Mouse (Mus musculus) myocyte (in vitro differentiated cells): ENCODE measurements around the gene Msi2. TPM values are rescaled to one million over a fixed set of nuclear protein-coding genes. Genes with fewer than 3 reads are reported as not detected.

ENCODE experiments used
- H3K27me3 ChIP-seq: one replicate; pipeline ENCODE4 v1.6.1; 2011; ENCODE audit not compliant: control insufficient read depth, insufficient read depth, insufficient read length
- H3K36me3 ChIP-seq: one replicate; pipeline ENCODE4 v1.6.1; 2011; ENCODE audit not compliant: control insufficient read depth, insufficient read depth
- H3K4me2 ChIP-seq: one replicate; pipeline ENCODE4 v1.6.1; 2011; ENCODE audit warnings: low read depth, control low read depth
- H3K4me3 ChIP-seq: one replicate; pipeline ENCODE4 v1.5.1; 2011; ENCODE audit warnings: mild to moderate bottlenecking, control low read depth, moderate library complexity
- H3K79me2 ChIP-seq: one replicate; pipeline ENCODE4 v1.6.1; 2011; ENCODE audit not compliant: control insufficient read depth, insufficient read depth
- H3ac ChIP-seq: one replicate; pipeline ENCODE4 v1.6.1; 2011; ENCODE audit not compliant: control insufficient read depth, insufficient read length
- CEBPB ChIP-seq: IDR thresholded peaks from 2 replicates; pipeline ENCODE4 v1.6.1; 2011; ENCODE audit warnings: mild to moderate bottlenecking, moderate library complexity; ENCODE audit not compliant: poor library complexity, insufficient read depth, severe bottlenecking
- E2F4 ChIP-seq: IDR thresholded peaks from one replicate; pipeline ENCODE4 v1.6.1; 2011; ENCODE audit warnings: mild to moderate bottlenecking, control low read depth, moderate library complexity; ENCODE audit not compliant: insufficient read depth
- MAX ChIP-seq: IDR thresholded peaks from one replicate; pipeline ENCODE4 v1.6.1; 2011; ENCODE audit warnings: low read depth, mild to moderate bottlenecking, control low read depth
- MYOD1 ChIP-seq, 3 experiments: IDR thresholded peaks; one replicate each; pipeline ENCODE4 v1.6.1; 2011; ENCODE audit warnings: control low read depth in 2 of 3, low read depth in 2 of 3, mild to moderate bottlenecking in 2 of 3, moderate library complexity in 1 of 3; ENCODE audit not compliant: insufficient read length in 2 of 3, control insufficient read depth in 1 of 3
- MYOG ChIP-seq, 3 experiments: IDR thresholded peaks; one replicate each; pipeline ENCODE4 v1.6.1; 2011; ENCODE audit warnings: control low read depth in 2 of 3, low read depth in 2 of 3, mild to moderate bottlenecking in 2 of 3; ENCODE audit not compliant: insufficient read length in 2 of 3, control insufficient read depth in 1 of 3, insufficient read depth in 1 of 3
- POLR2A ChIP-seq: IDR thresholded peaks from one replicate; pipeline ENCODE4 v1.6.1; 2011; ENCODE audit warnings: low read depth, mild to moderate bottlenecking, control low read depth, moderate library complexity; ENCODE audit not compliant: insufficient read length
- POLR2AphosphoS2 ChIP-seq: IDR thresholded peaks from one replicate; pipeline ENCODE4 v1.6.1; 2011; ENCODE audit warnings: low read depth, control low read depth; ENCODE audit not compliant: insufficient read length
- REST ChIP-seq: IDR thresholded peaks from one replicate; pipeline ENCODE4 v1.6.1; 2011; ENCODE audit warnings: mild to moderate bottlenecking, control low read depth, moderate library complexity; ENCODE audit not compliant: insufficient read depth, insufficient read length
- SRF ChIP-seq: IDR thresholded peaks from one replicate; pipeline ENCODE4 v1.6.1; 2011; ENCODE audit warnings: low read depth; ENCODE audit not compliant: control insufficient read depth, insufficient read length
- TCF12 ChIP-seq: IDR thresholded peaks from one replicate; pipeline ENCODE4 v1.6.1; 2011; ENCODE audit warnings: mild to moderate bottlenecking, control low read depth; ENCODE audit not compliant: poor library complexity, insufficient read depth, severe bottlenecking
- TCF3 ChIP-seq: IDR thresholded peaks from one replicate; pipeline ENCODE4 v1.6.1; 2011; ENCODE audit warnings: low read depth, control low read depth; ENCODE audit not compliant: insufficient read length
- USF1 ChIP-seq: IDR thresholded peaks from one replicate; pipeline ENCODE4 v1.6.1; 2011; ENCODE audit warnings: low read depth, mild to moderate bottlenecking, control low read depth, moderate library complexity
- polyA plus RNA-seq: library from polyadenylated mRNA; unstranded; fragments of >200 nt; fragmentation: generic; extraction: Trizol; gene quantifications from one replicate; pipeline ENCODE4 v1.2.1, GENCODE M21; 2012; ENCODE audit warnings: missing spikeins

Gene Msi2
- polyA plus RNA-seq, 1 experiment, result 37.9 TPM

DNA sequence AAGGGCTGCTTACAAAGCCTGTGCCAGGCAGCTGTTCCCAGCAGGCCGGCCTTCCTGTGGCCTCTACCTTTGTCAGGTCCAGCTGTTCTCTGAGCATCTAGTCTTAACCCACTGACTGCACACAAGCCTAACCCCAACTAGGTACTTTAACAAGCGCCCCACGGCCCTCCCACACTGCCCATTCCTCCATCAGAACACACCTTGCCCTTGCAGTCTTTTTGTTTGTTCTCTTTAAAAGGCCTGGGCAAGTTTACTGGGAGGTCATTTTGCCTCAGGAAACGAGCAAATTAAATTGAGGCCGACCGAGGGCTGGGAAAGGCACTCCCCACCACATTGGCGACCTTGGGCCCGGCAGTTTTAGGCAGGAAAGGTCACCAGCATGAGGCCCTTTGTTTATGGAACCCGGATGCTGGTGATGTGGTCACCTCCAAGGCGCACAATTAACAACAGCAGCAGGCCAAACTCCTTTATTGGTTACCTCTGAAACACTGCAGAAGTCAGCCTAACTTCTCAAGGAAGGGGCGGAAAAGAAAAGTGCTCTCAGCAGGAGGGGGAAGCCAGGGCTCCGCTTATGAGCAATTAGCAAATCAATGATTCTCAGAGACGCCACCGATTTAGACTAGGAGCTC is 28.4 kb downstream of the Msi2 start:
- H3ac ChIP-seq, result no peak overlapping the region
- H3K27me3 ChIP-seq, result no peaks in the 10 kb centered on the region
- H3K4me3 ChIP-seq, result no peak overlapping the region
- no peak for TF ChIP-seq TCF12
- peak in 2 of 3 experiments; percentile 40 to 81 for TF ChIP-seq MYOG (IDR thresholded peaks at IDR 0.05; ENCODE audit: control insufficient read depth in 1 of 3, insufficient read depth in 1 of 3, insufficient read length in 2 of 3, low read depth in 2 of 3)
- TF ChIP-seq MYOD1 (IDR thresholded peaks at IDR 0.05; ENCODE audit: control insufficient read depth in 1 of 3, insufficient read length in 2 of 3, low read depth in 2 of 3), result peak in 2 of 3 experiments; percentile 57 to 65
- peaks cover 6% of the 10 kb centered on the region for H3K36me3 ChIP-seq
- H3K79me2 ChIP-seq, result peaks cover 19% of the 10 kb centered on the region
- H3K4me2 ChIP-seq, result peak overlapping the region; percentile 43

DNA sequence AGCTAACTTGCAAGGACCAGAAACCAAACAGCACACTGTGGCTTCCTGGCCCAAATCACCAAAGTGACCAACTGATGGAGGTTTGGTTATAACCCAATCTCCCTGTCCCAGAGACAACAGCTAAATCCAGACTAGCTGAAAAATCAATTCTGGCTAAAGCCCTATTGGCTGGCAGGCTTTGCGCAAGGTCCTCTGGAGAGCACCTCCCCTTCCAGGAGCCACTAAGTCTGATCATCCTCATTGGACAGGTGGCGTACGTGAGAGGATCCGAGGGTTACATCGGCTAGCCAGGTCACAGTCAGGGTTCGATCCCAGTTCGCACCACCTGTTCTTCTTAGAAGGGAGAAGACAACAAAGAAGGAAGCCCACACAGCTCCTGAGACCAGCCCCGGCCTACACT is 29.7 kb downstream of the Msi2 start:
- H3K4me2 ChIP-seq, result no peak overlapping the region
- H3K36me3 ChIP-seq, result peaks cover 11% of the 10 kb centered on the region
- H3K4me3 ChIP-seq, result no peak overlapping the region
- H3K27me3 ChIP-seq, result no peaks in the 10 kb centered on the region
- H3K79me2 ChIP-seq, result peaks cover 21% of the 10 kb centered on the region
- H3ac ChIP-seq, result no peak overlapping the region
- TF ChIP-seq TCF12 (no peak), REST (no peak), MAX (no peak), TCF3 (no peak), SRF (no peak), E2F4 (no peak), USF1 (no peak), POLR2AphosphoS2 (no peak), MYOG (IDR thresholded peaks at IDR 0.05; ENCODE audit: control insufficient read depth in 1 of 3, insufficient read depth in 1 of 3, insufficient read length in 2 of 3, low read depth in 2 of 3) (no peak), MYOD1 (IDR thresholded peaks at IDR 0.05; ENCODE audit: control insufficient read depth in 1 of 3, insufficient read length in 2 of 3, low read depth in 2 of 3) (no peak), CEBPB (no peak)

DNA sequence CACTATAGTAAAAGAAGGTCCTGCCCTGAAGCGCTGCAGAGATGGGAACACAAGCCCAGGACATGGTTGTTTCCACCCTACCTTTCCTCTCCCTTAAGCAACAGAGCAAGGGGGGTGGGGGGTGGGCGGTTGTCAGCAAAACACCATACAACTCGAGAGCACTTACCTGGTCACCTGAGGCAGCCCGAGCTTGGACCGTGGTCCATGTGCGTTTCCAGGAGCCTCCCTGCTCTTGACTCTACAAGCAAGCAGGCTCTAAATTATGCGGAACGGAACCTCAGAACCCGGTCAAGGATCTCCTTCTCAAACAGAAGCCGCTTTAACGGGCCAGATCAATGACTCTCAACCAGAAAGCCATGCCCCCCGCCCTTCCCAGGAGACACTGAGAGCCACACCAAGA is 30.6 kb downstream of the Msi2 start:
- H3K36me3 ChIP-seq, result peaks cover 18% of the 10 kb centered on the region
- TF ChIP-seq TCF3 (no peak), POLR2A (no peak), REST (no peak), TCF12 (no peak), MYOD1 (IDR thresholded peaks at IDR 0.05; ENCODE audit: control insufficient read depth in 1 of 3, insufficient read length in 2 of 3, low read depth in 2 of 3) (no peak), MAX (no peak), MYOG (IDR thresholded peaks at IDR 0.05; ENCODE audit: control insufficient read depth in 1 of 3, insufficient read depth in 1 of 3, insufficient read length in 2 of 3, low read depth in 2 of 3) (no peak), POLR2AphosphoS2 (no peak), USF1 (no peak), CEBPB (no peak), SRF (no peak), E2F4 (no peak)
- no peak overlapping the region for H3K4me2 ChIP-seq
- H3K27me3 ChIP-seq, result no peaks in the 10 kb centered on the region
- H3K4me3 ChIP-seq, result no peak overlapping the region
- no peak overlapping the region for H3ac ChIP-seq
- H3K79me2 ChIP-seq, result peaks cover 21% of the 10 kb centered on the region

DNA sequence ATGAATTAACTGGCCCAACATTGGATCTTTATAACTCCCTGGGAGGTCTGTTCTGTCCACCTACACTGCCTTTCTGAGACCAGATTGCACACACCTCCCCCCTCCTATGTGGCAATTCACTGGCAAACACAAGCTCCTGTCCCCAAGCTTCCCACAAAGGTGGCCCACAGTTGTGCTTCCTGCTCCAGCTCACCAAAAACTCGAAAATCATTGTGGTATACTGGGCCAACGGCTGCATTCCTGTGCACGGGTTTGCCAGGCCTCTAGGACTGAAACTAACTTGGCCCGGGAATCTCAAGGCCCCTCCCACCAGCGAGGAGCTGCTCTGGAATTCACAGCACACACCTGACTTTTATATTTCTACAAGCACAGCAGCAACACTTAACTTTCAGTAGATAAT is 31.3 kb downstream of the Msi2 start:
- Histone ChIP-seq H3K36me3 (peaks cover 18% of the 10 kb centered on the region), H3K27me3 (no peaks in the 10 kb centered on the region), H3K4me3 (no peak overlapping the region), H3K4me2 (no peak overlapping the region), H3ac (no peak overlapping the region), H3K79me2 (peaks cover 21% of the 10 kb centered on the region)
- TF ChIP-seq REST, result no peak
- TF ChIP-seq POLR2A, result no peak
- TF ChIP-seq E2F4, result no peak
- no peak for TF ChIP-seq SRF
- no peak for TF ChIP-seq POLR2AphosphoS2
- no peak for TF ChIP-seq MAX
- TF ChIP-seq TCF3, result no peak
- no peak for TF ChIP-seq TCF12
- TF ChIP-seq MYOG (IDR thresholded peaks at IDR 0.05; ENCODE audit: control insufficient read depth in 1 of 3, insufficient read depth in 1 of 3, insufficient read length in 2 of 3, low read depth in 2 of 3), result no peak
- TF ChIP-seq MYOD1 (IDR thresholded peaks at IDR 0.05; ENCODE audit: control insufficient read depth in 1 of 3, insufficient read length in 2 of 3, low read depth in 2 of 3), result no peak
- TF ChIP-seq USF1, result no peak
- no peak for TF ChIP-seq CEBPB

DNA sequence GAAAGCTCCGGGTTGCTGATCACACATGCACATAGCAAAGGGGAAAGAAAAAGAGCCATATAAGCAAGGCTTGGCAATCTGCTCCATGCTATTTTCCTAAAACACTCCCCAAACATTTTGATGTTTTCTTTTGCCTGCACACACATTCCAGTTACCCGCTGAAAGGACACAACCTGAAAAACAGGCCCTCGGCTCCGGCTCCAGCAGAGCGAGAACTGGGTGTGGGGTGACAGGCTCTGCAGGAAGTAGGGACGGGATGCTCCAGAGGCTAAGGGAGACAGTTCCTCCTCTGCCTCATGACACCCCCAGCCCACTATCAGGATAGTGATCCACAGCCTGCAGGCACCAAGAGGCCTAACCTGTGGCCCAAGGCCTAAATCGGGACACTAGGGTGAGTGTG is 32.3 kb downstream of the Msi2 start:
- no peak overlapping the region for H3ac ChIP-seq
- peaks cover 20% of the 10 kb centered on the region for H3K36me3 ChIP-seq
- no peaks in the 10 kb centered on the region for H3K27me3 ChIP-seq
- H3K4me2 ChIP-seq, result no peak overlapping the region
- H3K79me2 ChIP-seq, result peaks cover 21% of the 10 kb centered on the region
- no peak overlapping the region for H3K4me3 ChIP-seq
- TF ChIP-seq E2F4, result no peak
- TF ChIP-seq TCF12, result no peak
- TF ChIP-seq POLR2AphosphoS2, result no peak
- TF ChIP-seq MYOG (IDR thresholded peaks at IDR 0.05; ENCODE audit: control insufficient read depth in 1 of 3, insufficient read depth in 1 of 3, insufficient read length in 2 of 3, low read depth in 2 of 3), result no peak
- TF ChIP-seq MYOD1 (IDR thresholded peaks at IDR 0.05; ENCODE audit: control insufficient read depth in 1 of 3, insufficient read length in 2 of 3, low read depth in 2 of 3), result no peak
